Mouse (Mus musculus) mature B cell (primary cell): ENCODE data around the gene Dirc2.

Experiments
- in situ Hi-C: fragments of 300-500 bp; cut with MboI; formaldehyde crosslinking; loops from 2 replicates; pipeline ENCODE4 v1.14.3; 2019

The Dirc2 gene

GRCm38 (mm10) chr16:35685027-35685426 is 84.1 kb downstream of the Dirc2 start:
- in situ Hi-C loops: no loop called here

GRCm38 (mm10) chr16:35681327-35682108 is 87.6 kb downstream of the Dirc2 start:
- in situ Hi-C loops: no loop called here

GRCm38 (mm10) chr16:35678476-35678875 is 90.7 kb downstream of the Dirc2 start:
- in situ Hi-C loops: no loop called here

GRCm38 (mm10) chr16:35677511-35678113 is 91.5 kb downstream of the Dirc2 start:
- in situ Hi-C loops: no loop called here

GRCm38 (mm10) chr16:35664847-35665246 is 104.3 kb downstream of the Dirc2 start:
- in situ Hi-C loops: no loop called here

GRCm38 (mm10) chr16:35663831-35664414 is 105.2 kb downstream of the Dirc2 start:
- in situ Hi-C loops: no loop called here

- in situ Hi-C loops: no loop called here
These were observed 108.9 kb downstream of the Dirc2 start for GRCm38 (mm10) chr16:35660222-35660621.

GRCm38 (mm10) chr16:35653951-35654350 is 115.2 kb downstream of the Dirc2 start:
- in situ Hi-C loops: no loop called here

GRCm38 (mm10) chr16:35652706-35653105 is 116.5 kb downstream of the Dirc2 start:
- in situ Hi-C loops: no loop called here

GRCm38 (mm10) chr16:35652206-35652605 is 117.0 kb downstream of the Dirc2 start:
- in situ Hi-C loops: no loop called here

- in situ Hi-C loops: no loop called here
These were observed 120.3 kb downstream of the Dirc2 start for GRCm38 (mm10) chr16:35648862-35649261.
